Mouse (Mus musculus) lung, embryonic 14.5 days (tissue): Measurements from ENCODE around the gene Insig1. TPM values are rescaled to one million over a fixed set of nuclear protein-coding genes. Genes with fewer than 3 reads are reported as not detected.

Source experiments
- ATAC-seq: fragments of 200-750 bp; cut with Nextera tagmentation; 2 replicates; pipeline ENCODE4 v1.8.0; 2017; ENCODE audit warnings: mild to moderate bottlenecking, moderate TSS enrichment, moderate library complexity; ENCODE audit not compliant: insufficient read depth
- DNase-seq: peaks from one replicate; pipeline ENCODE4 v3.0.0-alpha.2; 2015
- H3K27ac ChIP-seq: fragments of 300-500 bp; sonication (generic); 2 replicates; pipeline ENCODE4 v1.5.1; 2014; ENCODE audit warnings: low read depth, mild to moderate bottlenecking, moderate library complexity
- H3K27me3 ChIP-seq: fragments of 300-500 bp; sonication (generic); 2 replicates; pipeline ENCODE4 v1.6.1; 2014; ENCODE audit warnings: low read length, control low read depth; ENCODE audit not compliant: insufficient read depth
- H3K36me3 ChIP-seq: fragments of 300-500 bp; sonication (generic); 2 replicates; pipeline ENCODE4 v1.6.1; 2014; ENCODE audit warnings: control low read depth; ENCODE audit not compliant: insufficient read depth
- H3K4me1 ChIP-seq: fragments of 300-500 bp; sonication (generic); 2 replicates; pipeline ENCODE4 v1.6.1; 2014; ENCODE audit warnings: antibody characterized with exemption, control low read depth; ENCODE audit not compliant: insufficient read depth
- H3K4me2 ChIP-seq: fragments of 300-500 bp; sonication (generic); 2 replicates; pipeline ENCODE4 v1.6.1; 2014; ENCODE audit warnings: mild to moderate bottlenecking
- H3K4me3 ChIP-seq: fragments of 300-500 bp; sonication (generic); 2 replicates; pipeline ENCODE4 v1.5.1; 2014; ENCODE audit warnings: low read depth, low read length
- H3K9ac ChIP-seq: fragments of 300-500 bp; sonication (generic); 2 replicates; pipeline ENCODE4 v1.6.1; 2014
- H3K9me3 ChIP-seq: fragments of 300-500 bp; sonication (generic); 2 replicates; pipeline ENCODE4 v1.6.1; 2016; ENCODE audit warnings: low read depth, low read length, control low read depth
- CTCF ChIP-seq: IDR thresholded peaks from 2 replicates; pipeline ENCODE4 v1.5.1; 2016; ENCODE audit warnings: antibody characterized with exemption, low read depth
- WGBS: fragments of 180-500 bp; shearing (Covaris S2); extraction: QIAGEN DNeasy Blood & Tissue Kit; methylation state at CpG from one replicate; pipeline ENCODE4 v1.1.7; 2014; 5-methylcytosine and 5-hydroxymethylcytosine counted together
- polyA plus RNA-seq: library from polyadenylated mRNA; unstranded; fragments of >200 nt; fragmentation: Nextera tagmentation; extraction: Ambion mirVana; gene quantifications from 2 replicates; pipeline ENCODE4 v1.2.1, GENCODE M21; 2014

Gene Insig1
- polyA plus RNA-seq, 1 experiment from 2014 or later = 66.5 TPM

DNA sequence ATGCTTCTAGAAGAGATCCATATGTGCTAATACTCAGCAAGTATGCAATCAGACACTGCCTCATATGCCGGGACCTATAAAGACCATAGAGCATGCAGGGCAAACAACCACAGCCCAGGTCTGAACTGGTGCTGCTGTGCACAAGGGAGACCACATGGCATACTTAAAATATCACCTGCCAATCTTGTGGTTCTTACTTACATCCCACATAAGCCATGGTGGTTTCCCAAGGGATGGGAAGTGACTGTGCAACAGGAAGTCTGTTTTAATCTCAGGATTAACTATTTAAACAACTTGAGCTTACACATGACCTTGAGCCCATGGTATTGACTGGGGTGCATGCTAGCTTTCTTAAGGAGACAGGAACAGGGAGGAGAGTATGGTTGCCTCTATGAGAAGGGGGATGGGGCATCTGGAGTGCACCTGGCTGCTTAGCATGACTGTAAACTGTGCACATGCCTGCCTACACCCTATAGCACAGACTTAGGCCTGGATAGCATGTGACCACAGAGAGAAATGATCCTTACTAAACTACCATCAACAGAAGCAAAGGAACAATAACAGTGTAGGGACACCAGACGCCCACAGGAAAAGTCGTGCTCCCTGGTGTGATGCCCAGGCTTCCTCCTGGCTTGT lies 7.1 kb upstream of the Insig1 start:
- Histone ChIP-seq H3K4me1 (no peaks in the 10 kb centered on the region; the same call in 1 of the 2 replicates), H3K9me3 (no peaks in the 10 kb centered on the region), H3K27ac (peak overlapping the region; percentile 12; the same call in 1 of the 2 replicates), H3K9ac (no peak overlapping the region), H3K27me3 (no peaks in the 10 kb centered on the region), H3K4me3 (no peak overlapping the region), H3K4me2 (no peak overlapping the region), H3K36me3 (no peaks in the 10 kb centered on the region)
- WGBS = 60% methylated on average over 3 of the region's 3 CpGs
- DNase-seq (no peak), ATAC-seq (no peak)
- no peak for TF ChIP-seq CTCF

DNA sequence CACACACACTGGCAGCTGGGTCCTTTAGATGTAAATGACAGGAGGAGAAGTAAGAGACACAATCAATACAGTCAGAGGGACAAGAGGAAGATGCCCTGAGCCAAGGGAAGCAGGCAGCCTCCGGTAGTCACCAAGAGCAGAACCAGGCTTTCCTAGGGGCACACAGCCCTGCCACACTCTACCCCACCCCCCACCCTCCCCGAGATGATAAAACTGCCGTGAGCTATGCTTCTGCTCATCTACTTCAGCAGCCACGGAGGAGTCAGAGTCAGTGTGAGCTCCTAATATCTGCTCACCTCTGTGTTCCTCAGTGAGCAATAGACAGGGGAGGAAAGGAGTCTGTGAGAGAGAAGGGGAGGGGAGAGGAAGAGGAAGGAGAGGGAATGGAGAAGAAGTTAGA lies 5.9 kb upstream of the Insig1 start:
- TF ChIP-seq CTCF = no peak
- DNase-seq (no peak), ATAC-seq (no peak)
- no peaks in the 10 kb centered on the region for H3K27me3 ChIP-seq
- no peak overlapping the region for H3K9ac ChIP-seq
- H3K36me3 ChIP-seq = no peaks in the 10 kb centered on the region
- H3K4me2 ChIP-seq = no peak overlapping the region
- 41% methylated on average over 4 of the region's 4 CpGs for WGBS
- H3K27ac ChIP-seq = no peak overlapping the region
- H3K4me1 ChIP-seq = peaks cover 4% of the 10 kb centered on the region; the same call in 1 of the 2 replicates
- H3K9me3 ChIP-seq = no peaks in the 10 kb centered on the region
- H3K4me3 ChIP-seq = no peak overlapping the region

GRCm38 (mm10) chr5:28066311-28066710 lies 4.9 kb upstream of the Insig1 start:
- no peaks in the 10 kb centered on the region for H3K9me3 ChIP-seq
- H3K27ac ChIP-seq = no peak overlapping the region
- no peak overlapping the region for H3K4me3 ChIP-seq
- H3K9ac ChIP-seq = no peak overlapping the region
- whole genome bisulfite sequencing = 64% methylated on average over 5 of the region's 5 CpGs
- H3K27me3 ChIP-seq = no peaks in the 10 kb centered on the region
- DNase-seq (no peak), ATAC-seq (no peak)
- no peak overlapping the region for H3K4me2 ChIP-seq
- H3K4me1 ChIP-seq = peaks cover 4% of the 10 kb centered on the region; the same call in 1 of the 2 replicates
- no peaks in the 10 kb centered on the region for H3K36me3 ChIP-seq
- no peak for TF ChIP-seq CTCF

DNA sequence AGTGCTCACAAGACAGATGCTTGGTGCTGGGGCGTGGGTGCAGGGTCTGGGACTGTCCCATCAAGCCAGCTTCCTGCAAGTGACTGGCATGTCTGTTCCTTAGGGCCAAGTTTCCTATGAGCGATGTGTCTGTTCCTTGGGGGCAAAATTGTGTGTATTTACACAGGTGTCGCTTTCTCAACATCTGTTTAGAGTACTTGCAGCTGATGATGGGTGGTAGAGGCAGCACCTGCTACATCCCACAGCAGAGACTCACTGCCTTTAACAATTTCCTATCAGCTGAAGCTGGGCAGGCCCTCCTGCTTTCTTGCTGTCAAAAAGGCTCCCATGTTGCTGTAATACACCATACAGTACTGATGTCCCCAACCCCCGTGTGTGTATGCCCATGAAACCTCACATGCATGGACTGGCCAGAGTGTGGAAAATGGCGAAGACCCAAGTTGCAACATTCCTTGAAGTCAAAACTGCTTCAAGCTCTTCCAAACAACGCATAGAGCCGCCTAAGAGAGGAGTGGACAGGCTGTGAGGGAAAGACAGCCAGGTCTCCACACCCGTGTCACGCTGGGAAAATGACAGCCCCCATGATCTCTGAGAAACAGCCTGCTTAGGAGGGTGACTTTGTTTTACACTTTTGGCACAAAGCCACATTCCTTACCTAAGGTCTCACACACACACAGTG lies 875 bp upstream of the Insig1 start:
- WGBS = 14% methylated on average over 9 of the region's 9 CpGs
- Histone ChIP-seq H3K36me3 (peaks cover 23% of the 10 kb centered on the region), H3K4me2 (peak overlapping the region; percentile 62), H3K9me3 (no peaks in the 10 kb centered on the region), H3K27ac (peak overlapping the region; percentile 92), H3K9ac (peak overlapping the region; percentile 64), H3K4me1 (peaks cover 11% of the 10 kb centered on the region), H3K27me3 (no peaks in the 10 kb centered on the region), H3K4me3 (peak overlapping the region; percentile 80)
- DNase-seq (no peak), ATAC-seq (no peak; the same call in 1 of the 2 replicates)
- TF ChIP-seq CTCF = no peak

GRCm38 (mm10) chr5:28071456-28072223 lies 477 bp downstream of the Insig1 start:
- peak overlapping the region; percentile 62 for H3K4me2 ChIP-seq
- peaks cover 11% of the 10 kb centered on the region for H3K4me1 ChIP-seq
- peak; percentile 2; the same call in 1 of the 2 replicates for TF ChIP-seq CTCF
- no peaks in the 10 kb centered on the region for H3K27me3 ChIP-seq
- ATAC-seq = peak; percentile 86
- H3K36me3 ChIP-seq = peaks cover 36% of the 10 kb centered on the region
- H3K4me3 ChIP-seq = peak overlapping the region; percentile 80
- H3K9me3 ChIP-seq = no peaks in the 10 kb centered on the region
- peak; percentile 94 for DNase-seq
- H3K9ac ChIP-seq = peak overlapping the region; percentile 76
- under 1% methylated on average over 50 of the region's 50 CpGs for WGBS
- H3K27ac ChIP-seq = peak overlapping the region; percentile 91

GRCm38 (mm10) chr5:28079431-28079830 lies 8.3 kb downstream of the Insig1 start:
- Histone ChIP-seq H3K4me2 (no peak overlapping the region), H3K9me3 (no peaks in the 10 kb centered on the region), H3K27me3 (no peaks in the 10 kb centered on the region), H3K9ac (no peak overlapping the region), H3K4me1 (no peaks in the 10 kb centered on the region), H3K27ac (no peak overlapping the region), H3K4me3 (no peak overlapping the region), H3K36me3 (peaks cover 38% of the 10 kb centered on the region)
- TF ChIP-seq CTCF = no peak
- ATAC-seq (no peak), DNase-seq (no peak)
- WGBS = 51% methylated on average over 2 of the region's 2 CpGs

- TF ChIP-seq CTCF = no peak
- H3K9me3 ChIP-seq = no peaks in the 10 kb centered on the region
- DNase-seq (no peak), ATAC-seq (no peak)
- 63% methylated on average over 2 of the region's 2 CpGs for WGBS
- H3K4me1 ChIP-seq = no peaks in the 10 kb centered on the region
- peaks cover 21% of the 10 kb centered on the region for H3K36me3 ChIP-seq
- H3K9ac ChIP-seq = no peak overlapping the region
- H3K4me2 ChIP-seq = no peak overlapping the region
- no peak overlapping the region for H3K4me3 ChIP-seq
- H3K27ac ChIP-seq = no peak overlapping the region
- no peaks in the 10 kb centered on the region for H3K27me3 ChIP-seq
Observed at GRCm38 (mm10) chr5:28081127-28081526, 10.0 kb downstream of the Insig1 start.
